Mouse (Mus musculus) T-helper 1 cell (primary cell): Measurements from ENCODE around the gene Ddx25.

Experiments used
- in situ Hi-C: fragments of 300-600 bp; cut with MboI, MseI; formaldehyde crosslinking; loops from one replicate; pipeline ENCODE4 v1.15.1; 2025; ENCODE audit warnings: high pct_unique_total_duplicates

The Ddx25 gene

GRCm38 (mm10) chr9:35541941-35542340 is 16.4 kb downstream of the Ddx25 start:
- in situ Hi-C loops = no loop called here

- in situ Hi-C loops = no loop called here
Measured at GRCm38 (mm10) chr9:35541488-35541887, 16.8 kb downstream of the Ddx25 start.

GRCm38 (mm10) chr9:35541024-35541423 is 17.3 kb downstream of the Ddx25 start:
- in situ Hi-C loops = no loop called here

- in situ Hi-C loops = loop anchor here (10.0 kb wide), 1 partner anchor 1044 kb away; no protein-coding TSS in a partner anchor
Measured at GRCm38 (mm10) chr9:35539001-35539750, 19.2 kb downstream of the Ddx25 start.

GRCm38 (mm10) chr9:35535876-35536275 is 22.5 kb downstream of the Ddx25 start:
- in situ Hi-C loops = loop anchor here (10.0 kb wide), 1 partner anchor 1041 kb away; no protein-coding TSS in a partner anchor

- in situ Hi-C loops = loop anchor here (10.0 kb wide), 1 partner anchor 1040 kb away; no protein-coding TSS in a partner anchor
Measured at GRCm38 (mm10) chr9:35535110-35535509, 23.2 kb downstream of the Ddx25 start.

GRCm38 (mm10) chr9:35533266-35533665 is 25.1 kb downstream of the Ddx25 start:
- in situ Hi-C loops = loop anchor here (5.0 to 10.0 kb wide), 2 partner anchors 246 to 1038 kb away; no protein-coding TSS in a partner anchor

- in situ Hi-C loops = loop anchor here (5.0 to 10.0 kb wide), 2 partner anchors 242 to 1035 kb away; no protein-coding TSS in a partner anchor
Measured at GRCm38 (mm10) chr9:35529796-35530195, 28.5 kb downstream of the Ddx25 start.

- in situ Hi-C loops = no loop called here
Measured at GRCm38 (mm10) chr9:35529141-35529540, 29.2 kb downstream of the Ddx25 start.

GRCm38 (mm10) chr9:35523941-35524411 is 34.4 kb downstream of the Ddx25 start:
- in situ Hi-C loops = no loop called here

- in situ Hi-C loops = no loop called here
Measured at GRCm38 (mm10) chr9:35523541-35523940, 34.8 kb downstream of the Ddx25 start.

GRCm38 (mm10) chr9:35522821-35523515 is 35.4 kb downstream of the Ddx25 start:
- in situ Hi-C loops = no loop called here

GRCm38 (mm10) chr9:35522241-35522640 is 36.1 kb downstream of the Ddx25 start:
- in situ Hi-C loops = no loop called here

GRCm38 (mm10) chr9:35520631-35521348 is 37.5 kb downstream of the Ddx25 start:
- in situ Hi-C loops = no loop called here

- in situ Hi-C loops = no loop called here
Measured at GRCm38 (mm10) chr9:35518169-35518568, 40.2 kb downstream of the Ddx25 start, which contains the start of gene Gm1113. TSS of gene Gm1113 (minus strand) at chr9:35518269.

- in situ Hi-C loops = no loop called here
Measured at GRCm38 (mm10) chr9:35516711-35517110, 41.6 kb downstream of the Ddx25 start.

- in situ Hi-C loops = no loop called here
Measured at GRCm38 (mm10) chr9:35516182-35516581, 42.1 kb downstream of the Ddx25 start.

GRCm38 (mm10) chr9:35513900-35514299 is 44.4 kb downstream of the Ddx25 start:
- in situ Hi-C loops = no loop called here

- in situ Hi-C loops = no loop called here
Measured at GRCm38 (mm10) chr9:35508234-35508633, 50.1 kb downstream of the Ddx25 start.

- in situ Hi-C loops = no loop called here
Measured at GRCm38 (mm10) chr9:35502361-35503000, 55.8 kb downstream of the Ddx25 start.

GRCm38 (mm10) chr9:35499946-35500345 is 58.4 kb downstream of the Ddx25 start:
- in situ Hi-C loops = no loop called here
